Mouse (Mus musculus): Measurements from ENCODE around the gene Fut11. TPM values are rescaled to one million over a fixed set of nuclear protein-coding genes. Genes with fewer than 3 reads are reported as not detected.
A peak's percentile ranks its signal among the peaks of the same experiment; 100 is the strongest.

Gene Fut11
- polyA plus RNA-seq, 1 experiment: 8.0 TPM

GRCm38 (mm10) chr14:20668154-20668810, 26.5 kb upstream of the Fut11 start, which contains the start of gene Synpo2l:
Synpo2l (minus strand) TSS chr14:20668354.
- Histone ChIP-seq H3K27me3 (ENCODE audit: control insufficient read depth, insufficient read depth, low read length, poor library complexity, severe bottlenecking) (no peaks in the 10 kb centered on the region), H3K36me3 (ENCODE audit: control insufficient read depth, insufficient read depth, low read length, poor library complexity, severe bottlenecking) (no peaks in the 10 kb centered on the region), H3K27ac (ENCODE audit: insufficient read depth, low read length) (no peak within 1 kb of the TSS), H3K4me3 (ENCODE audit: low read depth, low read length) (no peak within 1 kb of the TSS), H3K9me3 (replicated peaks; ENCODE audit: control insufficient read depth, insufficient read depth, low read length, poor library complexity, severe bottlenecking) (no peaks in the 10 kb centered on the region), H3K9ac (ENCODE audit: low read depth, poor library complexity, severe bottlenecking) (no peak within 1 kb of the TSS), H3K4me1 (ENCODE audit: control insufficient read depth, insufficient read depth, low read length) (peaks cover 1% of the 10 kb centered on the region)
- TF ChIP-seq POLR2A (IDR thresholded peaks at IDR 0.05; ENCODE audit: insufficient read depth, low read length) (no peak), CTCF (IDR thresholded peaks at IDR 0.05; ENCODE audit: low read depth, low read length) (no peak), EP300 (IDR thresholded peaks at IDR 0.05; ENCODE audit: insufficient read depth, low read depth, low read length) (no peak)

- no peak overlapping the region for H3K27ac ChIP-seq (ENCODE audit: insufficient read depth, low read length)
- no peak overlapping the region for H3K4me3 ChIP-seq (ENCODE audit: low read depth, low read length)
Observed at GRCm38 (mm10) chr14:20672990-20673389, 21.8 kb upstream of the Fut11 start.

GRCm38 (mm10) chr14:20673735-20674063, 21.1 kb upstream of the Fut11 start:
- Histone ChIP-seq H3K9ac (ENCODE audit: low read depth, poor library complexity, severe bottlenecking) (peak overlapping the region; percentile 59), H3K27me3 (ENCODE audit: control insufficient read depth, insufficient read depth, low read length, poor library complexity, severe bottlenecking) (no peaks in the 10 kb centered on the region), H3K36me3 (ENCODE audit: control insufficient read depth, insufficient read depth, low read length, poor library complexity, severe bottlenecking) (peaks cover 24% of the 10 kb centered on the region), H3K4me3 (ENCODE audit: low read depth, low read length) (peak overlapping the region; percentile 83), H3K27ac (ENCODE audit: insufficient read depth, low read length) (peak overlapping the region; percentile 82), H3K4me1 (ENCODE audit: control insufficient read depth, insufficient read depth, low read length) (no peaks in the 10 kb centered on the region), H3K9me3 (replicated peaks; ENCODE audit: control insufficient read depth, insufficient read depth, low read length, poor library complexity, severe bottlenecking) (peaks cover 17% of the 10 kb centered on the region)
- TF ChIP-seq EP300 (IDR thresholded peaks at IDR 0.05; ENCODE audit: insufficient read depth, low read depth, low read length) (no peak), POLR2A (IDR thresholded peaks at IDR 0.05; ENCODE audit: insufficient read depth, low read length) (no peak), CTCF (IDR thresholded peaks at IDR 0.05; ENCODE audit: low read depth, low read length) (no peak)

More at GRCm38 (mm10) chr14:20672990-20673389, 21.8 kb upstream of the Fut11 start:
- H3K4me1 ChIP-seq (ENCODE audit: control insufficient read depth, insufficient read depth, low read length): no peaks in the 10 kb centered on the region
- peak overlapping the region; percentile 59 for H3K9ac ChIP-seq (ENCODE audit: low read depth, poor library complexity, severe bottlenecking)
- peaks cover 17% of the 10 kb centered on the region for H3K9me3 ChIP-seq (replicated peaks; ENCODE audit: control insufficient read depth, insufficient read depth, low read length, poor library complexity, severe bottlenecking)
- no peaks in the 10 kb centered on the region for H3K27me3 ChIP-seq (ENCODE audit: control insufficient read depth, insufficient read depth, low read length, poor library complexity, severe bottlenecking)
- H3K36me3 ChIP-seq (ENCODE audit: control insufficient read depth, insufficient read depth, low read length, poor library complexity, severe bottlenecking): peaks cover 19% of the 10 kb centered on the region
- TF ChIP-seq CTCF (IDR thresholded peaks at IDR 0.05; ENCODE audit: low read depth, low read length) (peak; percentile 17), EP300 (IDR thresholded peaks at IDR 0.05; ENCODE audit: insufficient read depth, low read depth, low read length) (no peak)

- no peaks in the 10 kb centered on the region for H3K27me3 ChIP-seq (ENCODE audit: control insufficient read depth, insufficient read depth, low read length, poor library complexity, severe bottlenecking)
- peak within 1 kb of the TSS; percentile 96 for H3K4me3 ChIP-seq (ENCODE audit: low read depth, low read length)
- peaks cover 28% of the 10 kb centered on the region for H3K36me3 ChIP-seq (ENCODE audit: control insufficient read depth, insufficient read depth, low read length, poor library complexity, severe bottlenecking)
- no peaks in the 10 kb centered on the region for H3K4me1 ChIP-seq (ENCODE audit: control insufficient read depth, insufficient read depth, low read length)
- H3K9ac ChIP-seq (ENCODE audit: low read depth, poor library complexity, severe bottlenecking): peak within 1 kb of the TSS; percentile 82
- 0 out of 2 replicates have a peak, but pooled peaks have one; percentile 13 for TF ChIP-seq EP300 (IDR thresholded peaks at IDR 0.05; ENCODE audit: insufficient read depth, low read depth, low read length)
- peak; percentile 42 for TF ChIP-seq POLR2A (IDR thresholded peaks at IDR 0.05; ENCODE audit: insufficient read depth, low read length)
- TF ChIP-seq CTCF (IDR thresholded peaks at IDR 0.05; ENCODE audit: low read depth, low read length): no peak
- peaks cover 17% of the 10 kb centered on the region for H3K9me3 ChIP-seq (replicated peaks; ENCODE audit: control insufficient read depth, insufficient read depth, low read length, poor library complexity, severe bottlenecking)
- peak within 1 kb of the TSS; percentile 82 for H3K27ac ChIP-seq (ENCODE audit: insufficient read depth, low read length)
Observed at GRCm38 (mm10) chr14:20674064-20674833, 20.5 kb upstream of the Fut11 start, which contains the start of gene Sec24c. Sec24c (plus strand) TSS chr14:20674308.

GRCm38 (mm10) chr14:20677906-20678305, 16.9 kb upstream of the Fut11 start:
- H3K27ac ChIP-seq (ENCODE audit: insufficient read depth, low read length): no peak overlapping the region
- peaks cover 48% of the 10 kb centered on the region for H3K36me3 ChIP-seq (ENCODE audit: control insufficient read depth, insufficient read depth, low read length, poor library complexity, severe bottlenecking)

GRCm38 (mm10) chr14:20681742-20682141, 13.0 kb upstream of the Fut11 start:
- Histone ChIP-seq H3K27me3 (ENCODE audit: control insufficient read depth, insufficient read depth, low read length, poor library complexity, severe bottlenecking) (no peaks in the 10 kb centered on the region), H3K36me3 (ENCODE audit: control insufficient read depth, insufficient read depth, low read length, poor library complexity, severe bottlenecking) (peaks cover 67% of the 10 kb centered on the region), H3K9me3 (replicated peaks; ENCODE audit: control insufficient read depth, insufficient read depth, low read length, poor library complexity, severe bottlenecking) (peaks cover 3% of the 10 kb centered on the region; the same call in 1 of the 2 replicates), H3K9ac (ENCODE audit: low read depth, poor library complexity, severe bottlenecking) (no peak overlapping the region), H3K4me1 (ENCODE audit: control insufficient read depth, insufficient read depth, low read length) (no peaks in the 10 kb centered on the region), H3K4me3 (ENCODE audit: low read depth, low read length) (no peak overlapping the region), H3K27ac (ENCODE audit: insufficient read depth, low read length) (no peak overlapping the region)
- TF ChIP-seq CTCF (IDR thresholded peaks at IDR 0.05; ENCODE audit: low read depth, low read length) (no peak), POLR2A (IDR thresholded peaks at IDR 0.05; ENCODE audit: insufficient read depth, low read length) (no peak), EP300 (IDR thresholded peaks at IDR 0.05; ENCODE audit: insufficient read depth, low read depth, low read length) (no peak)

More at GRCm38 (mm10) chr14:20677906-20678305, 16.9 kb upstream of the Fut11 start:
- H3K9ac ChIP-seq (ENCODE audit: low read depth, poor library complexity, severe bottlenecking): no peak overlapping the region
- peaks cover 17% of the 10 kb centered on the region for H3K9me3 ChIP-seq (replicated peaks; ENCODE audit: control insufficient read depth, insufficient read depth, low read length, poor library complexity, severe bottlenecking)
- H3K27me3 ChIP-seq (ENCODE audit: control insufficient read depth, insufficient read depth, low read length, poor library complexity, severe bottlenecking): no peaks in the 10 kb centered on the region
- no peak overlapping the region for H3K4me3 ChIP-seq (ENCODE audit: low read depth, low read length)
- TF ChIP-seq EP300 (IDR thresholded peaks at IDR 0.05; ENCODE audit: insufficient read depth, low read depth, low read length) (no peak), CTCF (IDR thresholded peaks at IDR 0.05; ENCODE audit: low read depth, low read length) (no peak), POLR2A (IDR thresholded peaks at IDR 0.05; ENCODE audit: insufficient read depth, low read length) (no peak)
- no peaks in the 10 kb centered on the region for H3K4me1 ChIP-seq (ENCODE audit: control insufficient read depth, insufficient read depth, low read length)

All from ES-Bruce4 (cell line).